Mouse (Mus musculus): ENCODE measurements around the gene Pitpnm2.

The Pitpnm2 gene

GRCm38 (mm10) chr5:124173012-124173985 lies 76.3 kb downstream of the Pitpnm2 start:
- DNase-seq = peak; percentile 94

- no peak for DNase-seq
Measured at GRCm38 (mm10) chr5:124172246-124172645, 77.3 kb downstream of the Pitpnm2 start.

GRCm38 (mm10) chr5:124171781-124172180 lies 77.8 kb downstream of the Pitpnm2 start:
- DNase-seq = no peak

DNA sequence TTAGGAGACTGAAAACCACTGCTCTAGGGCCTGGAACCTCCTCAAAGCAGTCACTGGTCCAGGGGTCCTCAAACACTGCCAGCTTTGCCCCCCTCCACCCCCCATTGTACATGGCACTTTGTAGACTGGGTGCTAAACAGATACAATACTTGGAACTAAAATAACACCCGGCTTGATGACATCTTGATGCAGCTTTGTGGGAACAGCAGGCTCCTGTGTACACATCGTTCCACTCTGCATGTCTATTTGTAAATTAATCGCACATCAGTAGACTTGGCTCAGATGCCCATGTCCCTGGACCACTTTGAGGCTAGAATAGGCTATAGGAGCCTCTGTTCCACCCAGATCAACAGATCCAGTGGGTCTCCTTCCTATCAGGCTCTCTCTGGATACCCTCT lies 80.3 kb downstream of the Pitpnm2 start:
- no peak for DNase-seq

DNA sequence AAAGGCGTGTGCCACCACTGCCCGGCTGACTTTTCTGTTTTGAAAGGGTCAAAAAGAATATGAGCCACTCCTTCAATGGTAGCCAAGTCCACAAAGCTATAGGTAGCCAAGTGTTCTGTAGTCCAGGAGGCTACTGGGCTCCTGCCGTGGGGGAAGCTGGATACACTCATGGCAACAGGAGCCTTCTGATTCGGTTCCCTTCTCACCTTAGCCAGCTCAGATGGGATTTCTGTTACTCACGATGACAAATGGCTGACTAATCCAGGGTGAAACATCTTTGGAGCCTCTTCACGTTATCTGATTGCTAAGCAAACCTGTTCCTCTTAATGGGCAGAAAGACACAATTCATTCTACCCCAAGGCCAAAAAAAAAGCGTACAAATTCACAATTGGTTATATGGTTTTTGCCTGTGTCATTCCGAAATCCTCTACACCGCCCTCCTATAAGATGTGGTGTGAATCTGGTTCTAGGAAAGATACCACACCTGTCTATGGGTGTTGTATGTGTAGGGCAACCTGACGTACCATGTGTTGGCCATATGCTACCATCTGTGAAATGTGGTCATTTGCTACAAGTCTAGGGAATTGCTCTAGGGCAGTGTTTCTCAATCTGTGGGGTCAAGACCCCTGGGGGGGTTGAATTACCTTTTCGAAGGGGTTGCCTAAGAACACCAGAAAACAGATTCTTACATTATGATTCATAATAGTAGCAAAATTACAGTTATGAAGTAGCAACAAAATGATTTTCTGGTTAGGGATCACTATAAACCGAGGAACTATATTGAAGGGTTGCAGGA lies 80.9 kb downstream of the Pitpnm2 start:
- DNase-seq = peak; percentile 46

GRCm38 (mm10) chr5:124167621-124168020 lies 81.9 kb downstream of the Pitpnm2 start:
- DNase-seq = no peak

GRCm38 (mm10) chr5:124166741-124167140 lies 82.8 kb downstream of the Pitpnm2 start:
- peak; percentile 87 for DNase-seq

- peak; percentile 64 for DNase-seq
Measured at GRCm38 (mm10) chr5:124165622-124166570, 83.7 kb downstream of the Pitpnm2 start.

- DNase-seq = no peak
Measured at GRCm38 (mm10) chr5:124163445-124163844, 86.1 kb downstream of the Pitpnm2 start.

DNA sequence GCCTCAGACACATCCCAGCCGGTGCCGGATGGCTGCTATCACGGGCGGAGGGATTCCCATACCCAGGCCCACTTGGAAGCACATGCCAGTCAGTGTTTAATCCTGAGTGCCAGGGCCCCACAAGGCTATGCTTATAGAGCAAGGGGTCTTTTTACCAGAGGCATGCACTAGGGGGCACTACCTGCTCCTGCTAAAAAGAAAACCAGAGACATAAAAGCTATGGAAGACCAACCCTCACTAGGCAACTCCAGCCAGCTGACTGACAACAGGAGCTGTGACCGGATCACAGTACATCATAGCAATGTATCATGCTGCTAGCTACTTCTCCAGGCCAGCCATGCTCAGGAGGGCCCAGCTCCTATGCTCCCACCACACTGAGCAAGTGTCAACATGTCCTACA lies 87.0 kb downstream of the Pitpnm2 start:
- DNase-seq = peak; percentile 85

DNA sequence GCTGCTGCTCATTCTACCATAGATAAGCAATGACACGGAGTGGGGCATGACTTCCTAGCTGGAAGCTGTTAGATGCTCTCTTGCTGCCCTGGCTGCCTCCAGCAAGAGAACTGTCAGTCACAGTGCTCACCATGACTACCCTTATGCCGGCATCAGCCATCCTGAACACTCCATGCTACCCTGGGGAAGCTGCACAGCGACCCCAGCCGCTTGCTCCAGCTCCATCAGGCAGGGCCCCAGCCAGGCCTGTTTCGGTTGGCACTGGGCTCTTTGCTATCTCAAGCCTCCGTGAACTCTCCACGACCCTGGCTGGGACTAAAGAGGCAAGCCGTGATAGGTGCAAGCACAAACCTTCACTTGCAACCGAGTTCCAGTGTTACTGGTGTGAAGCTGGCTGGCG lies 87.7 kb downstream of the Pitpnm2 start:
- no peak for DNase-seq

GRCm38 (mm10) chr5:124159453-124159852 lies 90.1 kb downstream of the Pitpnm2 start:
- no peak for DNase-seq

GRCm38 (mm10) chr5:124158305-124158704 lies 91.3 kb downstream of the Pitpnm2 start:
- peak; percentile 58 for DNase-seq

DNA sequence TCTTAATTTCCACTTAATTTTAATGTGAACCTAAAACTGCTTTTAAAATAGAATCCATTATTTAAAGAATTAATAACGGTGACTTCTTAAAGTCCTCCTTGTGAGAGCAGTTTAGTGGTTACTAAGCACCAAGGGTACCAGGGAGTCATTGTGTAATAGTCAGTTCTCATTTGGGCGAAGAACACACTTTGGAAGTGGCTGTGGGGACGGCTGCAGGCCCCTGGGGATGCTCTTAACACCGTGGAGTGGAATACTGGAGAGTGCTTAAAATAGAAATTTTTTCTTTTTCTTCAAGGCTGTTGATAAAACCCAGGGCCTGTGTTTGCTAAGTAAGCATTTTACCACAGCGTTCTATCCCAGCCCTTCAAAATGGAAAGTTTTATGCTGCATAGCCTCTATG lies 93.6 kb downstream of the Pitpnm2 start:
- no peak for DNase-seq

GRCm38 (mm10) chr5:124152734-124153133 lies 96.8 kb downstream of the Pitpnm2 start:
- DNase-seq = no peak

- DNase-seq = no peak
Measured at GRCm38 (mm10) chr5:124150895-124151294, 98.7 kb downstream of the Pitpnm2 start.

DNA sequence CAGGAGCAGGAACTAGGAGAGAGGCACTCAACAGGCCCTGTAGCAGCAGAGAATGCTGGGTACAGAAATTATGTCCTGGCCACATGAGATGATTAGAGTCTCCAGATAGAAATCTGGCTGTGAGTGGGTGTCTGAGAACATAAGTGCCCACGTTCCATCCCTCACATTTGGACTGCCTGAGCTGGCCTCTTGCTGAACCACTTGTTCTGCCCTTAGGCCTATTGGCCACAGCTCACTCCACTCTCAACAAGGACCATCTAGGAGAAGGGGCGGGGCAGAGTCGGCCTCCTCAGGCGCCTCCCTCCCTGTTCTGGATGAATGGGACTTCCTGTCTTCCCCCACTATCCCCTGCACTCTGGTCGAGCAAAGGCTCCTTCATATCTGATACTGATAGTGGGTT lies 100.5 kb downstream of the Pitpnm2 start:
- no peak for DNase-seq

DNA sequence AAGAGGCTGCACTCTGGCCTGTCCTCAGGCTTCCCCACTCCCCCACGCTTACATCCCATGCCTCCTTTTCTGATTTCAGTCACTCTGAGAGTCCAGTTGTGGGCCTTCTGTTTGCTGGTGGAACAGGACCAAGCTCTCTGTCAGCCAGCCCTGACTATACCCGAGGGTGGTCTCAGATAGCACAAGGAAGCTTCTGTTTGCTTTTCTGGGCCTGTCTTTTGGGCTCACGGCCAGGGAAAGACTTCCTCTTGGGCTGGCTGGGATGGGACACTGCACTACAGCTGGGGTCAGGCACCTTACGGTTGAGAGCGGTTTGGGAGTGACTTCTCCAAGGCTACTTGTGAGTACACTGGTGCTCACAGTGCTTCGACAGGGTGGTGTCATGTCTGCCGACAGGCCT lies 111.5 kb downstream of the Pitpnm2 start:
- peak; percentile 30 for DNase-seq

DNA sequence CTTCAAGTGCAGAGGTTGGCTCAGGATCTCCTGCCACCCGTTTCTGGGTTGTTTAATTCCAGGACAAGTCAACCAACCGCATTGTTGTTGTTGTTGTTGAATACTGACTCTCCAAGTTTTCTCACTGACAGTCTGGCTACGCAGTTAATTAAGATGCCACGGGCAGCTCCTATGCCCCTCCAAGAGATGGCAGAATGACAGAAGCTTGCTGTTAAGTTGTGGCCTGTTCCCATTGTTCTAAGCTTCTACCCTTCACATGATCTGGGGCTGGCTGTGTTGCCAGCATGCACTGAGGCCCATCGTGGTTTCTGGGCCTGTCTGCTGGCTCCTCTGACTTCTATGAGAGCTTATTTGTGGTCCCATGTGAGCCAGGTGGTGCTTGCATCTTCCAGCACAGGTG lies 115.3 kb downstream of the Pitpnm2 start:
- DNase-seq = no peak

GRCm38 (mm10) chr5:124125093-124125492 lies 124.5 kb downstream of the Pitpnm2 start:
- no peak for DNase-seq

- no peak for DNase-seq
Measured at GRCm38 (mm10) chr5:124122357-124122756, 127.2 kb downstream of the Pitpnm2 start.

DNA sequence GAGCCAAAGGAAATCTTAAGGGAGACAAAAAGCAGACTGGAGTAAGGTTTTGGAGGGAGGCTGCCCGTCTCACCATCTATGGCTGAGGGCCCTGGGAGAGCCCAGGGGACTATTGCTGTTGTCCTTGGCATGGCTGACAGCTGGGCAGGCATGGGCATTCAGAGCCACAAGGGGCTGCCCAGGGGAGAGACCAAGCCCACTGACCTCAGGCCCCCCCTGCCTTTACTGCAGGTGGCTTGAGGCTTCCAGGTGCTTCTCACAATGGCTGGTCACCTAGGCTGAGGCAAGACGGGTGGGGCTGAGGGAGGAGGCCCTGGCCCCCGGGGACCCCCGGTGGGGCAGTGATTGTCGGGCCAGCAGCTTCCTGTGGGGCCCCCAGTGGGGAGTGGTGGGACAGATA lies 130.4 kb downstream of the Pitpnm2 start:
- DNase-seq = peak; percentile 19

Data from cerebellum, adult 9-10 months (tissue).